ENCODE assay signal across 12 mouse cellular contexts in the genomic region with DNA sequence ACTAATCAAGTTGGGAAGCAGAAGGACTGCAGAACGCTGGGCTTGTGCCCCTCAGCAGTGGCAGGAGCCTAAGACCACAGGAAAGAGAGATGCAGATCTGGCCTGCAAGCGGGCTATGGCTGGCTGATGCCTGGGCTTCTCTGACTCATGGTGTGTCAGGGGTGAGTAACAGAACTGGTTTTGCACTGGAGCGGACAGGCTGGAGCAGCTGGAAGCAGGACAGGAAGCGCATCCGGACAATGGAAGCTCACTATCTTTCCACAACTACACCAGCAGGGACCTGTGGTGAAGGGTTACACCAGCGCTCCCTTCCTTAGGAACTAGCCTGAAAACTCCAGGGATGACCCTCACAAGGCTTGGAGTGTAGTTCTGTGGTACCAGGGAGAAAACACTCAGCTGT. TPM values are rescaled to one million over a fixed set of nuclear protein-coding genes. Genes with fewer than 3 reads are reported as not detected.
DNase-seq lines count a peak whose midpoint lies in the region; ATAC-seq and TF ChIP-seq lines count a peak whose summit lies in the region.
"Had no signal": no experiment of that assay in that cellular context is flagged by ENCODE, and none has a peak within 500 bp of the region (broad histone marks: within the 10 kb centered on the region; RNA-seq: fewer than 3 reads in every experiment).

No protein-coding gene starts in this region.

- no peaks in the 10 kb centered on the region for H3K36me3 ChIP-seq in heart, embryonic 10.5 days
- no peaks in the 10 kb centered on the region for H3K36me3 ChIP-seq in stomach, postnatal 0 days (ENCODE audit: control insufficient read depth, insufficient read depth, low read length)
- H3K36me3 ChIP-seq in midbrain, embryonic 16.5 days (ENCODE audit: control insufficient read depth, insufficient read depth, low read length): no peaks in the 10 kb centered on the region
- H3K36me3 ChIP-seq: embryonic facial prominence, embryonic 15.5 days; G1E; limb, embryonic 12.5 days had no signal

- peak; percentile 74 for ATAC-seq in stomach, postnatal 0 days (ENCODE audit: low FRiP score, low TSS enrichment)
- ATAC-seq in midbrain, embryonic 16.5 days: no peak

- TF ChIP-seq CTCF in layer of hippocampus, adult 2 months (conservative IDR thresholded peaks at IDR 0.05): no peak
- TF ChIP-seq CTCF in stomach, postnatal 0 days (IDR thresholded peaks at IDR 0.05; ENCODE audit: low read depth): no peak

- H3K9ac ChIP-seq in stomach, postnatal 0 days (ENCODE audit: low read length): no peak overlapping the region
- H3K9ac ChIP-seq in midbrain, embryonic 16.5 days (ENCODE audit: low read depth, low read length): no peak overlapping the region
- H3K9ac ChIP-seq: embryonic facial prominence, embryonic 15.5 days; limb, embryonic 12.5 days had no signal

- H3K4me1 ChIP-seq in heart, embryonic 10.5 days: peaks cover 12% of the 10 kb centered on the region; the same call in 1 of the 2 replicates
- H3K4me1 ChIP-seq in stomach, postnatal 0 days (replicated peaks; ENCODE audit: control insufficient read depth, insufficient read depth): no peaks in the 10 kb centered on the region
- H3K4me1 ChIP-seq in midbrain, embryonic 16.5 days (ENCODE audit: control insufficient read depth, insufficient read depth, low read length): peaks cover 5% of the 10 kb centered on the region
- H3K4me1 ChIP-seq: embryonic facial prominence, embryonic 15.5 days; limb, embryonic 12.5 days had no signal

- no peak overlapping the region for H3K4me3 ChIP-seq in layer of hippocampus, adult 2 months
- no peak overlapping the region for H3K4me3 ChIP-seq in heart, embryonic 10.5 days
- H3K4me3 ChIP-seq in stomach, postnatal 0 days (ENCODE audit: low read depth, low read length): no peak overlapping the region
- no peak overlapping the region for H3K4me3 ChIP-seq in midbrain, embryonic 16.5 days (ENCODE audit: low read depth, low read length)
- H3K4me3 ChIP-seq: embryonic facial prominence, embryonic 15.5 days; limb, embryonic 12.5 days had no signal

- no peak for DNase-seq in layer of hippocampus, adult 2 months (ENCODE audit: low spot score in 2 of 2)
- no peak for DNase-seq in layer of hippocampus, postnatal 14 days (ENCODE audit: low spot score in 2 of 2)
- no peak for DNase-seq in heart, embryonic 10.5 days (ENCODE audit: low spot score)
- peak; percentile 20 to 35 for DNase-seq in kidney, postnatal 4 days
- peak; percentile 23 for DNase-seq in stomach, postnatal 0 days (ENCODE audit: low spot score)
- no peak for DNase-seq in frontal cortex, postnatal 25 days (ENCODE audit: low spot score in 2 of 2)
- DNase-seq in right cerebral cortex, adult 2 months (ENCODE audit: low spot score in 2 of 2): no peak
- DNase-seq: right cerebral cortex, postnatal 14 days had no signal

- no peaks in the 10 kb centered on the region for H3K9me3 ChIP-seq in heart, embryonic 10.5 days
- no peaks in the 10 kb centered on the region for H3K9me3 ChIP-seq in stomach, postnatal 0 days (ENCODE audit: control insufficient read depth, low read length)
- H3K9me3 ChIP-seq in midbrain, embryonic 16.5 days (replicated peaks; ENCODE audit: control insufficient read depth, low read length, poor library complexity, severe bottlenecking): no peaks in the 10 kb centered on the region
- H3K9me3 ChIP-seq: embryonic facial prominence, embryonic 15.5 days; G1E; limb, embryonic 12.5 days had no signal

- H3K27me3 ChIP-seq in heart, embryonic 10.5 days (ENCODE audit: insufficient read depth, poor library complexity, severe bottlenecking): no peaks in the 10 kb centered on the region
- no peaks in the 10 kb centered on the region for H3K27me3 ChIP-seq in stomach, postnatal 0 days (ENCODE audit: control insufficient read depth, insufficient read depth, low read length)
- H3K27me3 ChIP-seq in midbrain, embryonic 16.5 days (ENCODE audit: control insufficient read depth, insufficient read depth, low read depth, low read length): no peaks in the 10 kb centered on the region
- H3K27me3 ChIP-seq: embryonic facial prominence, embryonic 15.5 days; limb, embryonic 12.5 days had no signal

- H3K27ac ChIP-seq in layer of hippocampus, adult 2 months: 0 out of 2 replicates have a peak overlapping the region, but pooled peaks have one; percentile 33
- 0 out of 2 replicates have a peak overlapping the region, but pooled peaks have one; percentile 32 for H3K27ac ChIP-seq in heart, embryonic 10.5 days
- H3K27ac ChIP-seq in stomach, postnatal 0 days (replicated peaks): no peak overlapping the region
- H3K27ac ChIP-seq in midbrain, embryonic 16.5 days (ENCODE audit: low read length): no peak overlapping the region
- H3K27ac ChIP-seq: embryonic facial prominence, embryonic 15.5 days; limb, embryonic 12.5 days had no signal

- WGBS in heart, embryonic 10.5 days: 64% methylated on average over 6 of the region's 6 CpGs
- WGBS in stomach, postnatal 0 days: 81% methylated on average over 6 of the region's 6 CpGs
- 89% methylated on average over 6 of the region's 6 CpGs for WGBS in midbrain, embryonic 16.5 days

- no peak overlapping the region for H3K4me2 ChIP-seq in stomach, postnatal 0 days (replicated peaks; ENCODE audit: low read depth)
- H3K4me2 ChIP-seq in midbrain, embryonic 16.5 days (ENCODE audit: low read length): no peak overlapping the region
- H3K4me2 ChIP-seq: embryonic facial prominence, embryonic 15.5 days; limb, embryonic 12.5 days had no signal

- no peak for TF ChIP-seq EP300 in stomach, postnatal 0 days (optimal IDR thresholded peaks at IDR 0.05)

RNA-seq across cellular contexts. Expression of a gene that starts 34.9 kb away (rescaled TPM):
- 10 to 100 TPM; 46.9 TPM for total RNA-seq in layer of hippocampus, adult 2 months (2021)
- total RNA-seq in layer of hippocampus, postnatal 14 days (2021): 10 to 100 TPM; 64.9 to 72.1 TPM
- polyA plus RNA-seq in heart, embryonic 10.5 days (2016; fragmentation: Nextera tagmentation; extraction: Ambion mirVana): 35.7 and 42.2 TPM in 2 replicates
- polyA plus RNA-seq in stomach, postnatal 0 days (2015; fragmentation: Nextera tagmentation; extraction: Ambion mirVana): 23.1 and 23.5 TPM in 2 replicates
- polyA plus RNA-seq in midbrain, embryonic 16.5 days (2015; fragmentation: Nextera tagmentation; extraction: Ambion mirVana): 79.4 and 86.0 TPM in 2 replicates

RNA-seq across cellular contexts. Expression of a gene that starts 44.8 kb away (rescaled TPM):
- 10 to 100 TPM; 32.3 to 35.1 TPM for total RNA-seq in layer of hippocampus, adult 2 months (2021)
- 10 to 100 TPM; 39.0 to 40.4 TPM for total RNA-seq in layer of hippocampus, postnatal 14 days (2021)
- 42.9 and 43.2 TPM in 2 replicates for polyA plus RNA-seq in heart, embryonic 10.5 days (2016; fragmentation: Nextera tagmentation; extraction: Ambion mirVana)
- 14.2 and 15.3 TPM in 2 replicates for polyA plus RNA-seq in stomach, postnatal 0 days (2015; fragmentation: Nextera tagmentation; extraction: Ambion mirVana)
- 41.5 and 45.2 TPM in 2 replicates for polyA plus RNA-seq in midbrain, embryonic 16.5 days (2015; fragmentation: Nextera tagmentation; extraction: Ambion mirVana)

Comparison
In these comparisons a context has a peak if more than half of its experiments do, and no peak if none do; other contexts are left out.
1. DNase-seq: peak in kidney, postnatal 4 days (2 of 2) and stomach, postnatal 0 days (single experiment); none in layer of hippocampus, adult 2 months (0 of 2), layer of hippocampus, postnatal 14 days (0 of 2), heart, embryonic 10.5 days (single experiment), frontal cortex, postnatal 25 days (0 of 2) and right cerebral cortex, adult 2 months (0 of 2).
2. H3K27ac ChIP-seq: peak in layer of hippocampus, adult 2 months (single experiment) and heart, embryonic 10.5 days (single experiment); none in stomach, postnatal 0 days (single experiment) and midbrain, embryonic 16.5 days (single experiment).